15 mouse cellular contexts compared by ENCODE assay signal in genomic region chr7:62981109-62981508, GRCm38 (mm10).
A peak's percentile ranks its signal among the peaks of the same experiment; 100 is the strongest.
DNase-seq lines count a peak whose midpoint lies in the region; ATAC-seq lines count a peak whose summit lies in the region.
"Had no signal": no experiment of that assay in that cellular context is flagged by ENCODE, and none has a peak within 500 bp of the region (broad histone marks: within the 10 kb centered on the region; RNA-seq: fewer than 3 reads in every experiment).

No protein-coding gene starts in this region.

- ATAC-seq in kidney, embryonic 14.5 days (ENCODE audit: low FRiP score, low TSS enrichment) = peak; percentile 69; the same call in 1 of the 2 replicates
- ATAC-seq in liver, embryonic 11.5 days (replicated peaks; ENCODE audit: low FRiP score) = peak; percentile 56; the same call in 1 of the 2 replicates
- ATAC-seq in midbrain, embryonic 14.5 days (ENCODE audit: low FRiP score, low TSS enrichment) = no peak
- ATAC-seq: forebrain, embryonic 16.5 days; hindbrain, embryonic 16.5 days had no signal

- DNase-seq in kidney, adult 9 months = peak; percentile 2
- DNase-seq in kidney, adult 11 months = no peak
- peak; percentile 10 for DNase-seq in embryo, embryonic 10.5 days (ENCODE audit: low spot score)
- peak; percentile 34 for DNase-seq in liver, embryonic 11.5 days (ENCODE audit: low spot score)
- no peak for DNase-seq in frontal cortex, postnatal 36 days (ENCODE audit: low spot score in 2 of 2)
- DNase-seq in left cerebral cortex, adult 9 months (ENCODE audit: low spot score in 2 of 2) = no peak
- no peak for DNase-seq in midbrain, embryonic 14.5 days
- DNase-seq: B cell, adult 2 months; cerebellum, adult 8-10 months; thymus, postnatal 36 days had no signal

- WGBS in kidney, embryonic 14.5 days = 4% methylated on average over 7 of the region's 7 CpGs
- 6% methylated on average over 7 of the region's 7 CpGs for WGBS in liver, embryonic 11.5 days
- 22% methylated on average over 7 of the region's 7 CpGs for WGBS in midbrain, embryonic 14.5 days

- no peaks in the 10 kb centered on the region for H3K36me3 ChIP-seq in kidney, embryonic 14.5 days (ENCODE audit: control insufficient read depth, insufficient read depth, low read length)
- H3K36me3 ChIP-seq in liver, embryonic 11.5 days (ENCODE audit: control insufficient read depth, insufficient read depth, low read length) = no peaks in the 10 kb centered on the region
- H3K36me3 ChIP-seq in midbrain, embryonic 14.5 days (ENCODE audit: control insufficient read depth, insufficient read depth, low read length) = no peaks in the 10 kb centered on the region
- H3K36me3 ChIP-seq: heart, embryonic 15.5 days; lung, embryonic 15.5 days had no signal

- no peaks in the 10 kb centered on the region for H3K9me3 ChIP-seq in kidney, embryonic 14.5 days (ENCODE audit: control insufficient read depth, low read length)
- no peaks in the 10 kb centered on the region for H3K9me3 ChIP-seq in liver, embryonic 11.5 days (ENCODE audit: control insufficient read depth, low read length)
- no peaks in the 10 kb centered on the region for H3K9me3 ChIP-seq in midbrain, embryonic 14.5 days (ENCODE audit: control insufficient read depth, low read length)
- H3K9me3 ChIP-seq: heart, embryonic 15.5 days; lung, embryonic 15.5 days had no signal

- H3K27ac ChIP-seq in kidney, embryonic 14.5 days (ENCODE audit: low read depth, low read length) = no peak overlapping the region
- H3K27ac ChIP-seq in liver, embryonic 11.5 days (ENCODE audit: low read depth, low read length) = no peak overlapping the region
- H3K27ac ChIP-seq in midbrain, embryonic 14.5 days (replicated peaks; ENCODE audit: low read depth, low read length) = no peak overlapping the region
- H3K27ac ChIP-seq: heart, embryonic 15.5 days; lung, embryonic 15.5 days had no signal

- no peak overlapping the region for H3K4me3 ChIP-seq in kidney, embryonic 14.5 days (ENCODE audit: low read length)
- no peak overlapping the region for H3K4me3 ChIP-seq in liver, embryonic 11.5 days (ENCODE audit: low read depth, low read length)
- H3K4me3 ChIP-seq in midbrain, embryonic 14.5 days (replicated peaks; ENCODE audit: low read depth, low read length) = no peak overlapping the region
- H3K4me3 ChIP-seq: heart, embryonic 15.5 days; lung, embryonic 15.5 days had no signal

- H3K9ac ChIP-seq in kidney, embryonic 14.5 days (ENCODE audit: low read depth, low read length) = no peak overlapping the region
- no peak overlapping the region for H3K9ac ChIP-seq in liver, embryonic 11.5 days (ENCODE audit: low read depth, low read length)
- H3K9ac ChIP-seq in midbrain, embryonic 14.5 days (replicated peaks; ENCODE audit: low read length) = no peak overlapping the region
- H3K9ac ChIP-seq: heart, embryonic 15.5 days; lung, embryonic 15.5 days had no signal

- H3K4me1 ChIP-seq in kidney, embryonic 14.5 days (ENCODE audit: control insufficient read depth, insufficient read depth, low read length) = no peaks in the 10 kb centered on the region
- no peaks in the 10 kb centered on the region for H3K4me1 ChIP-seq in liver, embryonic 11.5 days (replicated peaks; ENCODE audit: control insufficient read depth, insufficient read depth, low read length)
- H3K4me1 ChIP-seq in midbrain, embryonic 14.5 days (ENCODE audit: control insufficient read depth, insufficient read depth, low read length) = no peaks in the 10 kb centered on the region
- H3K4me1 ChIP-seq: heart, embryonic 15.5 days; lung, embryonic 15.5 days had no signal

- H3K27me3 ChIP-seq in kidney, embryonic 14.5 days (ENCODE audit: control insufficient read depth, insufficient read depth, low read length) = no peaks in the 10 kb centered on the region
- H3K27me3 ChIP-seq in liver, embryonic 11.5 days (replicated peaks; ENCODE audit: control insufficient read depth, insufficient read depth, low read length) = no peaks in the 10 kb centered on the region
- H3K27me3 ChIP-seq in midbrain, embryonic 14.5 days (ENCODE audit: control insufficient read depth, insufficient read depth, low read length) = no peaks in the 10 kb centered on the region
- H3K27me3 ChIP-seq: heart, embryonic 15.5 days; lung, embryonic 15.5 days had no signal

- H3K4me2 ChIP-seq in kidney, embryonic 14.5 days (replicated peaks; ENCODE audit: low read depth, low read length) = no peak overlapping the region
- H3K4me2 ChIP-seq in liver, embryonic 11.5 days = no peak overlapping the region
- no peak overlapping the region for H3K4me2 ChIP-seq in midbrain, embryonic 14.5 days (ENCODE audit: low read length)
- H3K4me2 ChIP-seq: heart, embryonic 15.5 days; lung, embryonic 15.5 days had no signal

Comparison
In these comparisons a context has a peak if more than half of its experiments do, and no peak if none do; other contexts are left out.
1. DNase-seq: peak in kidney, adult 9 months (single experiment), embryo, embryonic 10.5 days (single experiment) and liver, embryonic 11.5 days (single experiment); none in kidney, adult 11 months (single experiment), frontal cortex, postnatal 36 days (0 of 2), left cerebral cortex, adult 9 months (0 of 2) and midbrain, embryonic 14.5 days (single experiment).